Mouse (Mus musculus): ENCODE measurements around the gene Arid3c. TPM values are rescaled to one million over a fixed set of nuclear protein-coding genes. Genes with fewer than 3 reads are reported as not detected.
"Not testable (repeated sequence)": the region's sequence is repeated elsewhere in the genome, so short reads cannot be mapped to it uniquely, and the experiment has no call there.

The Arid3c gene
- not detected in 2 replicates for polyA plus RNA-seq (2015; fragmentation: Nextera tagmentation; extraction: Ambion mirVana)

DNA sequence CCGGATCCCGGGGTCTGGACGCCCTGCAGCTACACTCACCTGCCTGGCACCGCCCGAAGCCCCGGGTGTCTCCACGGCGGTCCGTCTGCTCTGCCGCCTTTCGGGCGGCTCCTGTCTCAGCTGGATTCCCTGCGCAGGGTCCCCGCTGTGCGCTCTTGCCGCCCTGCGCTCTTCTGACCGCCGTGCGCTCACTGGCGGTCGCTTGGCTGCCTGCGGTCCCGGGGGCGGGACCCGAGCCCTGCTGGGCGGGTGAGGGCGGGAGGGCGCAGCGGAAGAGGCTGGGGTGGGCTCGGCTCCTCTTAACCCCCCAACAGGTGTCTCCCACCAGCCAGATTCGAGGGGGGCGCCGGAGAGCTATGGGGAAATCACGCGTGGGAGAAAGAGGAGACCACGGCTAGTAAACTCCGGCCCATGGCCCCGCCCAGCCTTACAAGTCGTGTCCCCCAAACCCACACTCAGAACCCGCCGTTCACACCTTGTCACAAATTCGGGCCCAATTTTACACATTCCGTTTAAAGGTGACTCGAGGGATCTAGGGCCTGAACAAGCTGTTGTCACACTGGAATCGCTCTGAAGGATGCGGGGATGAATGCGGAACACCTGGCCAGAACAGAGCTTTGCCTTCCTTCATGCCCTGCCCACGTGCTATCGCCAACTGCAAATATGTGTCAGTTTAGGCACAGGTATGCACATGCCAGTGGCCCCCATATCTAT lies at the start of gene Arid3c:
Arid3c (minus strand) TSS at position 91 of the 714 bp plus-strand sequence.
- Histone ChIP-seq H3K27me3 (replicated peaks) (peaks cover 66% of the 10 kb centered on the region), H3K4me2 (peak within 1 kb of the TSS; percentile 83), H3K9ac (no peak within 1 kb of the TSS), H3K9me3 (no peaks in the 10 kb centered on the region), H3K4me3 (replicated peaks) (peak within 1 kb of the TSS; percentile 34), H3K4me1 (peaks cover 8% of the 10 kb centered on the region), H3K36me3 (no peaks in the 10 kb centered on the region), H3K27ac (no peak within 1 kb of the TSS)
- no peak for ATAC-seq (ENCODE audit: insufficient read depth, low FRiP score, low read depth)
- 1% methylated on average over 50 of the region's 50 CpGs for WGBS

DNA sequence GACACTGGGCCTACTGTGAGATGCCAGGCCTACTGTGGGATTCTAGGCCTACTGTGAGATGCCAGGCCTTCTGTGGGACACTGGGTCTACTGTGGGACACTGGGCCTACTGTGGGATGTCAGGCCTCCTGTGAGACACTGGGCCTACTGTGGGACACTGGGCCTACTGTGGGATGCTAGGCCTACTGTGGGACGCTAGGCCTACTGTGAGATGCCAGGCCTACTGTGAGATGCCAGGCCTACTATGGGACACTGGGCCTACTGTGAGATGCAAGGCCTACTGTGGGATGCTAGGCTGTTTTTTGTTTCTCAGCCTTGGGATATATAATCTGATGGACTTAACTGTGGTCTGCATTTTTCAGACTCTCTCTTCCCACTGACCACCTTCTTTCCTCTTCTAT lies 44.9 kb upstream of the Arid3c start:
- ATAC-seq (ENCODE audit: insufficient read depth, low FRiP score, low read depth); H3K9ac ChIP-seq; H3K36me3 ChIP-seq; H3K27ac ChIP-seq; H3K4me1 ChIP-seq; H3K9me3 ChIP-seq; H3K27me3 ChIP-seq (replicated peaks); H3K4me3 ChIP-seq (replicated peaks); H3K4me2 ChIP-seq: not testable (repeated sequence)
- WGBS, result 72% methylated on average over 1 of the region's 1 CpGs

DNA sequence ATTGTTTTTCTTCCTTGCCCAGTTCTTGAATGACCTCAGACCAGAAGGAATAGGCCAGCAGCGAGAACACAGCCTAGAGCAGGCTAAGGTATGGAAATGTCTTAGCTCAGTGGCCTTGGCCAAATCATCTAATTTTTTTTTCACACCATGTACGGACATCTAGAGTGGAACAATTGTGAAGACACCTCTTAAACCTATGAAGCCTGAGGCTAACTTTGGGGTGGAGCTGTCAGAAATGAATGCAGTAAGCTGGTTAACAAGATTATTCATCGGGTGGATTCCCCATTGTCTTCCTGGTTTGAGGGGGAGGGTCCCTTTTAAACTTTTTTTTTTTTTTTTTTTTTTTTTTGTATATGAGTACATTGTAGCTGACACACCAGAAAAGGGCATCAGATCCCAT lies 43.6 kb upstream of the Arid3c start:
- whole genome bisulfite sequencing, result 63% methylated on average over 3 of the region's 3 CpGs
- peak overlapping the region; percentile 44 for H3K4me2 ChIP-seq
- H3K9ac ChIP-seq; H3K4me1 ChIP-seq; H3K9me3 ChIP-seq; H3K27me3 ChIP-seq (replicated peaks); H3K36me3 ChIP-seq; ATAC-seq (ENCODE audit: insufficient read depth, low FRiP score, low read depth): not testable (repeated sequence)
- peak overlapping the region; percentile 28; the same call in 1 of the 2 replicates for H3K27ac ChIP-seq
- H3K4me3 ChIP-seq (replicated peaks), result peak overlapping the region; percentile 43; the same call in 1 of the 2 replicates

DNA sequence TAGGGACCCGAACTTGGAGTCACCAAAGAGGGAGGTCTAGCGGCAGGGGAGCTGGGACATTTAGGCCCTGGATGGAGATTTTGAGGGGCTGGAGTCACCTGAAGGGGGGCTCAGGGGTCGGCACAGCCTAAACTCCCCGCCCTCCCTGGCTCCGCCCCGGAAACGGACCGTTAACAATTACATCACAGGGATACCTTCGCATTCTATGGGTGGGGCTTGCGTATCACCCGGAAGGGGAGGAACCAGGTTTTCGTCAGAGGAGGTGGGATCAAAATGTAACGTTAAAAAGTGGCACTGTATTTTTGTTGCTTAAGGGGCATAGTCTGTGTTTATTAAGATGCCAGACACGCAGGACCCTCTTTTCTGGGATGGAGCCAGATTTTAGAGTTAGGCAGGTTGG lies 43.1 kb upstream of the Arid3c start, which contains the start of gene Ccl27a:
Ccl27a (minus strand) TSS at position 246 of the 400 bp plus-strand sequence.
- not testable (repeated sequence) for H3K4me1 ChIP-seq; H3K27me3 ChIP-seq (replicated peaks); H3K36me3 ChIP-seq; H3K9me3 ChIP-seq; ATAC-seq (ENCODE audit: insufficient read depth, low FRiP score, low read depth); H3K9ac ChIP-seq
- 4% methylated on average over 12 of the region's 14 CpGs for WGBS
- Histone ChIP-seq H3K4me2 (peak within 1 kb of the TSS; percentile 51), H3K4me3 (replicated peaks) (peak within 1 kb of the TSS; percentile 43), H3K27ac (peak within 1 kb of the TSS; percentile 28; the same call in 1 of the 2 replicates)

DNA sequence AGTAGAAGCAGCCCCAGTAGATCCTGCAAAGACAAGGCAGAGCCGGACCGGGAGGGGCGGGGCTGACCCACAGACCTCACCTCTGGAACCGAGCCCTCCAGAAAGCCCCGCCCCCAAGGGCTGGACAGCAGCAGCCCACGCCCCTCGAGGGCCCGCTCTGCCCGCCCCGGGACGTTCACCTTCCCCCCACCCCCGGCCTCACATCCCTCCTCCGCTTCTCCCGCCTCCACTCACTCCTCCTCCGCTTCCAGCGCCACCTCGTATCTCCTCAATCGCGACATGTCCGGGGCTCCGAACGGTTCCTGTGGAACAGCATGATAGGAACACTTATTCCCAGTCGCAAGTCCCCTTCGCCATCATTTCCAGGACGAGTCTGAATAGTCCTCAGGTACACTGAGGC lies 42.6 kb upstream of the Arid3c start:
- 1% methylated on average over 23 of the region's 25 CpGs for WGBS
- H3K4me3 ChIP-seq (replicated peaks), result peak overlapping the region; percentile 43
- not testable (repeated sequence) for H3K9me3 ChIP-seq; H3K36me3 ChIP-seq; H3K4me1 ChIP-seq; ATAC-seq (ENCODE audit: insufficient read depth, low FRiP score, low read depth); H3K27me3 ChIP-seq (replicated peaks); H3K27ac ChIP-seq; H3K9ac ChIP-seq
- H3K4me2 ChIP-seq, result peak overlapping the region; percentile 51

DNA sequence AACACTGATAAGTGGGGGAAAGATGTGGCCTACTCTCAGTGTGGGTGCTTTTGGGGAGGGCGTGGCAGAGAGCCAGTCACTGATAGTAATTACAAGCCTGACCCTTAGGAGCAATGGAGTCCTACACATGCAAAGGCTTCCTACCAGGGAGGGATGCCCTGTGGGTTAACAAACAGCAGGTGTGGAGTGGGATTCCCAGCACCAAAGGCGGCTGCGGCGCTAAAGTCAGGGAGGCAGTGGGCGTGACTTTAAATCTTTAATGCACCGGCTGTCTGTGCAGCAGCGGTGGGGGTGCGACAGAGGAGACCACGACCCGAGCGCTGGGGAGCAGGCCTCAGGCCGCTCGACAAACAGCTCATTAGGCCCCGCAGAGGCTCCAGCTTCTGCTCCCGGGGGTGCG lies 42.0 kb upstream of the Arid3c start:
- Histone ChIP-seq H3K4me2 (peak overlapping the region; percentile 33; the same call in 1 of the 2 replicates), H3K4me3 (replicated peaks) (peak overlapping the region; percentile 28; the same call in 1 of the 2 replicates)
- H3K36me3 ChIP-seq; ATAC-seq (ENCODE audit: insufficient read depth, low FRiP score, low read depth); H3K27me3 ChIP-seq (replicated peaks); H3K4me1 ChIP-seq; H3K9ac ChIP-seq; H3K27ac ChIP-seq; H3K9me3 ChIP-seq: not testable (repeated sequence)
- WGBS, result 5% methylated on average over 11 of the region's 16 CpGs

DNA sequence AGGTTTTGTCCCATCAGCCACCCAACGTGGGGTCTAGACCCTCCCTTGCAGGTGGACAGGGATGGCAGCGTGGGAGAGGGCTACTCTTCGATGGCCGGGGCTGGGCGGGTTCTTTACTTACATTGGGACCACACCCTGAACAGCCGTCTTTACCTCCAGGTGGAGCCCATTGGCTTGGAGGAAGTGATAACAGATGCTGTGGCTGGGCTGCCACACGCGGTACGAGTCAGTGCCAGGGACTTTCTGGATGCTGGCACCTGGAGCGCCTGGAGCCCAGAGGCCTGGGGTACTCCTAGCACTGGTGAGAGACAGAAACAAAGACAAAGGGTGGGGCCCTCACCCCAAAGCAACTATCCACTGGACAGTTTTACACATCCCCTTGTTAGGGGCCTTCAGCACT lies 36.4 kb upstream of the Arid3c start:
- not testable (repeated sequence) for H3K4me3 ChIP-seq (replicated peaks); H3K9me3 ChIP-seq; H3K4me2 ChIP-seq; H3K9ac ChIP-seq; H3K4me1 ChIP-seq; H3K27ac ChIP-seq; H3K27me3 ChIP-seq (replicated peaks); H3K36me3 ChIP-seq; ATAC-seq (ENCODE audit: insufficient read depth, low FRiP score, low read depth)
- WGBS, result 72% methylated on average over 10 of the region's 10 CpGs

DNA sequence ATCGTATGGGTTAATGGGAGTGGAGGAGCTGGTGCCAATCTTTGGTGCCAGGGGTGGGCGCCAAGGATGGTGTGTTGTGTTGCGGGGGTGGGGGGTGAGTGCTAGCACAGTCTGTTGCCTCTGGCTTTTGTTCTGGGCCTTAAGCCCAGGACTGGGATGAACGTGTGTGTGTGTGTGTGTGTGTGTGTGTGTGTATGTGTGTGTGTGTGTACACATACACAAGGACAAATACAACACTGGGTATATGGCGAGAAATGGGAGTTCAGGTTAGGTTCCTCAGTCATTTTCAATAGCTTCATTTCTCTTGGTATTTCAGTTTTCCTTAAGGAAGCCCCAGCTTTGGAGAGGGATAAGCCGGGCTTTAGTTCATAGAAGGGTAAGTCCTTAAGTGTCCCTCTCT lies 32.2 kb upstream of the Arid3c start:
- H3K4me2 ChIP-seq, result peak overlapping the region; percentile 61; the same call in 1 of the 2 replicates

DNA sequence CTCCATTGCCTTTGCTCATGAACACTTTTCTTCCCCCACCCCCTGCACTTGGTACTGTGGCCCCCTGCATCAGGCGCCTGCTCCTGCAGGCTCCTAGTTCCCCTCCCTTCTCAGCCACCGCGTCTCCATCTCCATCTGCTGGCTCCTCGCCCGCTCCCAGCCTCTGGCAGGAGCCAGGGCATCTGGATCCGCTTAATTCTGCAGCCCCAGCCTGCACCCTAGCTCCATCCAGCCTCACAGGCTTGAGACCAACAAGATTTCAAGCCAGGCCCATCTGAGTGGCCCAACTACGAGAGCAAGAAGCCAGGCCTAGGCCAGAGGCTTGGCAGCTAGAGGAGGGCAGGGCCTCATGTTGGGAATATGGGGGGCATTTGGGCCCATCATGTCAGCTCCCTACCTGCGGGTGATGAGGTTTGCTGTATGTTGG lies 31.8 kb upstream of the Arid3c start:
- Histone ChIP-seq H3K4me3 (replicated peaks) (peak overlapping the region; percentile 54; the same call in 1 of the 2 replicates), H3K27ac (peak overlapping the region; percentile 93), H3K4me2 (peak overlapping the region; percentile 61), H3K4me1 (peaks cover 32% of the 10 kb centered on the region)
- ATAC-seq (ENCODE audit: insufficient read depth, low FRiP score, low read depth); H3K9me3 ChIP-seq; H3K27me3 ChIP-seq (replicated peaks); H3K9ac ChIP-seq; H3K36me3 ChIP-seq: not testable (repeated sequence)
- 38% methylated on average over 8 of the region's 8 CpGs for WGBS

More for the DNA sequence above, 32.2 kb upstream of the Arid3c start:
- WGBS, result 69% methylated on average over 4 of the region's 6 CpGs
- not testable (repeated sequence) for H3K27ac ChIP-seq; H3K27me3 ChIP-seq (replicated peaks); H3K9ac ChIP-seq; H3K4me3 ChIP-seq (replicated peaks); ATAC-seq (ENCODE audit: insufficient read depth, low FRiP score, low read depth); H3K9me3 ChIP-seq; H3K36me3 ChIP-seq
- H3K4me1 ChIP-seq, result peaks cover 32% of the 10 kb centered on the region

DNA sequence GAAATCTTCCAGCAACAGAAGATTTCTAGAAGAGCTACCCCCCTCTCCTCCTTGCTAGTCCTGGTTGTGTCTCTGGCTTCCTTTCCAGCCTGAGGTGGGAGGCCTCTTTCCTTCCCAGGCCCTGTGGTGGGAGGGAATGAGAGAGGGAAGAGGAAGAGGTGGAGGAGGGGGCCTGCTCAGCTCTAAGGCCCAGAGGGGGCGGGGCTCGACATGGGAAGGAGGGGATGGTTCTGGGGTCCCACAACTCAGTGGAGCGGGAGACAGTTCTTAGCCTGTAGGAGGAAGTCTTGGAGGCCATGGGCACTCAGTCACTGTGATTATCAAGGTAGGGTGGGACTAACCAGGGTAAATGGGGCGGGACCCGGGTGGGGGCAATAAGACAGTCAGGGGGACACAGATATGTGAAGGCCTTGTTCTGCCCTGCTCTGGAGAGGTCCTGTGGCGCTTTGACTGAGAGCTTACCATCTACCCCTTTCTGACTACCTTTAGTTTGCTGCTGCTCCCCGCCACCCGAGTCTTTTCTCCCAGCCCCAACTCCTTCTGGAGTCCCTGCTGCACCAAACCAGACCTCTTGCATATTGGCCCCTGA lies 31.3 kb upstream of the Arid3c start:
- Histone ChIP-seq H3K9me3 (no peaks in the 10 kb centered on the region), H3K36me3 (no peaks in the 10 kb centered on the region), H3K4me3 (replicated peaks) (peak overlapping the region; percentile 54), H3K9ac (peak overlapping the region; percentile 9; the same call in 1 of the 2 replicates), H3K4me1 (peaks cover 32% of the 10 kb centered on the region), H3K27ac (peak overlapping the region; percentile 93), H3K4me2 (peak overlapping the region; percentile 61), H3K27me3 (replicated peaks) (no peaks in the 10 kb centered on the region)
- peak; percentile 23; the same call in 1 of the 2 replicates for ATAC-seq (ENCODE audit: insufficient read depth, low FRiP score, low read depth)
- WGBS, result 35% methylated on average over 8 of the region's 8 CpGs

DNA sequence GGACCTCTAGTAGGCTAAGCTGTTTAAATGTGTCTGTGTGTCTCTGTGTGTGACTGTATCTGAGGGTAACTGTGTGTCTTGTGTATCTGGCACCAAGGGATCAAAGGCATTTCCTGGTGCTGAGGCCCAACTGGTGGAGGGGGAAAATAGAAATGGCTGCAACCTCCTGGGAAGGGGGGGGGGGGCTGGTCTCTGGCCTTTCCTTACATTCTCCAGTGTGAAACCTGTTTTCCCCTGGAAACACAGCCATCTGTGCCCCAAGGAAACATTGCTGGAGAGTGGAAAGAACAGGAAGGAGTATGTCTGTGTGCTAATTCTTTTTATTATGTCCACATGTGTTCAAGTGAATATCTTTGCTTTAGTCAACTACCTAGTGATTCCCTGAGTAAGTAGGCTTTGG lies 30.7 kb upstream of the Arid3c start:
- Histone ChIP-seq H3K4me2 (peak overlapping the region; percentile 61), H3K4me1 (peaks cover 33% of the 10 kb centered on the region), H3K9ac (peak overlapping the region; percentile 9; the same call in 1 of the 2 replicates), H3K9me3 (no peaks in the 10 kb centered on the region), H3K4me3 (replicated peaks) (peak overlapping the region; percentile 54), H3K36me3 (no peaks in the 10 kb centered on the region), H3K27me3 (replicated peaks) (no peaks in the 10 kb centered on the region), H3K27ac (peak overlapping the region; percentile 93)
- no peak for ATAC-seq (ENCODE audit: insufficient read depth, low FRiP score, low read depth)

DNA sequence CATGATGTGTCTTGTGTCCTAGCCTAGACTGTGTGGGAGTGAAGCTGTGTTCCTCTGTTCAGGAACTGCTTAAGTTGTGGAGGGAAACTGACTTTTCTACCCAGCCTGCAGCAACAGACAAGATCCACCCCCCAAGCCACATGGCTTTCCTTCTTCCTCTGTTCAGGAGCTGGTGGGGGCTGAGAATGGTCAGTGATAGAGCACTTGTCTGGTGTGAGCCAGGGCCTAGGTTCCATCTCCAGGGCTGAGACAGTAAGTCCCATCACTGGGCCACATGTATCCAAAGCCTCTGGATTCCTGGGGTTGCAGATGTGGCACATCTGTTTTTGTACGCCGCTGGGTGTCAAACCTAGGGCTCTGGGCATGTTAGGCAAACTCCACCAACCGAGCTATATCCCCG lies 30.0 kb upstream of the Arid3c start:
- no peaks in the 10 kb centered on the region for H3K27me3 ChIP-seq (replicated peaks)
- whole genome bisulfite sequencing, result 64% methylated on average over 4 of the region's 4 CpGs
- ATAC-seq (ENCODE audit: insufficient read depth, low FRiP score, low read depth), result no peak
- peak overlapping the region; percentile 93 for H3K27ac ChIP-seq
- H3K36me3 ChIP-seq, result no peaks in the 10 kb centered on the region
- H3K4me1 ChIP-seq, result peaks cover 39% of the 10 kb centered on the region
- peak overlapping the region; percentile 61 for H3K4me2 ChIP-seq
- no peaks in the 10 kb centered on the region for H3K9me3 ChIP-seq
- H3K9ac ChIP-seq, result peak overlapping the region; percentile 52; the same call in 1 of the 2 replicates
- H3K4me3 ChIP-seq (replicated peaks), result peak overlapping the region; percentile 54
